Mouse (Mus musculus): ENCODE measurements around the gene Arhgef16.

The Arhgef16 gene

DNA sequence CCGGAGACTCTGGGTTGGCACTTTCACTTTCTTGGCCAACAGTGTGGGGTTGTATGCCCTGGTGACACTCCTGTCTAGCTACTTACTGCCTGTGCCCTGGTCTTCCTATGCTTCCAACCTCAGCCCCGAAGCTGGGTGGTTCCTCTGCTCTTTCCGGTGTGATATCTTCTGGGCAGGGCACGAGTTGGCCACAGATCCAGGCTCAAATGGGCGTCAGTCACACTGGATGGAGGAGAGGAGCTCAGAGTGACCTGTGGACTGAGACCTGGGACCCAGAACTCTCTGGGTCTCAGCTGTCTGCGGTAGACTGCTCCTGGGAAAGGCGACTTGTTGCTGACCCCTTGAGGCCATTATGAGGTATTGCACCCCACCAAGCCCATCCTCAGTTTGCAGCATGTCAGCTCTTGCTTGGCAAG lies at the start of gene Arhgef16:
Arhgef16 (minus strand) TSS at position 211 of the 416 bp plus-strand sequence.
- in situ Hi-C loops (cut with MboI, MseI), result no loop called here

DNA sequence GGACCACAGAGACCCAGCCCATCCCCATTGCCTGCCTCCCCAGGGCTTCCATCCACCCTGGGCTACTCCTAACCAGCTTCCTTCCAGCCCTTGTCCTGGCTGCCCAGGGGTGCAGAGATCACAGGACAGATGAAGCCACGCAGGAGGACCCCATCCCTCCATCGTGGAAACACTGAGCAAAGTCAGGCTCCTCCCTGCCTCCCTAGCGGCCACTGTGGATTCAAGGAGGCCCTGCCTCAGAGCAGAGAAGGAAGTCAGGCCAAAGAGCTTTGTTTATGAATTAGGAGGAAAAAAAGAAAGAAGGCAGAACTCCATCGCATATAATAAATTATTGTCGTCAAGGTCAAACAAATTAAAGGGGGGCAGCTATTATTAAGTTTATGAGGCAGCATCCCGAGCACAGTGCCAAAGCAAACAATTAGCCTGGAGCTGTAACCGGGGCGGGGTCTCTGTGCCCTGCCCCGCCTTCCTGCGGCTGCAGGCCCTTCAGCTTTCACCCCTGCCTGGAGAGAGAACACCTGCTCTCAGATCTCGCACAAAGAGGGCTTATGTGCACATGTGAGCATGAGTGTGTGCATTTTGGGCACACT lies 46.8 kb upstream of the Arhgef16 start:
- in situ Hi-C loops (cut with MboI, MseI), result no loop called here

DNA sequence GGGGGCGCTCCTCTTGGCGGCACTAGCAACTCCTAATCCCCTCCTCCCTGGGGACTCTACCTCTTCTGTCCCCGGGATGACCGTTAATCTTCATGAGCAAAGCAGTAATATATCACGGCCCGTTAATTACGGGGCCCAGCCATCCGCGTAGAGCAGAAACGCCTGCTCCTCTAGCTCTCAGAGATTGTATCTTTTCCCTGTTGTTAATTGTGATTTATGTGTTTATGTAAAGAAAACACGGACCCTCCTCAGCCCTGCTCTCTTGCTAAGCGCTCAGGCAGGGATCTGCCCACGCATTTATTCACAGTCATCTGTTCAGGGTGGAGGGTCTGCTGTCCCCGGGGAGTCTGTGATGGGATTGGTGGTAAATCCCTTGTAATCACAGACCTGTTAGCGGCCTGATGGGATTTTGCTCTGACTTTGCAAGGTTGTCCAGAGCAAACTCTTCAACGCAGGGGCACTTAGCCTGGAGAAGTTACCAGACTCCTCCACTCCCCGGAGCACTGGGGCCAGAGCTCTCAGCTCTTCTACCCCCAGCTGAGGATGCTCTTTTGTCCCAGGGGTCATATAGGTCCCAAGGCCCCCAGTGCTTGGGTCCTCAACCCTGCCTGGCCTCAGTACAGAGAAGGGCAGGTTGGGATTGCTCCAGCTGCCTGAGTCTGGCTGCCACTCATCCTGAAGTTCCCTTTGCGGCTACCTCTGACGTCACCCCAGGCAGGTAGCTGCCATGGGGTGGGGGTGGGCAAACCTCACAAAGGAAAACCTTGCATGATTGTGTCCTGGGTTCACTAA lies 45.5 kb upstream of the Arhgef16 start:
- in situ Hi-C loops (cut with MboI, MseI), result no loop called here

DNA sequence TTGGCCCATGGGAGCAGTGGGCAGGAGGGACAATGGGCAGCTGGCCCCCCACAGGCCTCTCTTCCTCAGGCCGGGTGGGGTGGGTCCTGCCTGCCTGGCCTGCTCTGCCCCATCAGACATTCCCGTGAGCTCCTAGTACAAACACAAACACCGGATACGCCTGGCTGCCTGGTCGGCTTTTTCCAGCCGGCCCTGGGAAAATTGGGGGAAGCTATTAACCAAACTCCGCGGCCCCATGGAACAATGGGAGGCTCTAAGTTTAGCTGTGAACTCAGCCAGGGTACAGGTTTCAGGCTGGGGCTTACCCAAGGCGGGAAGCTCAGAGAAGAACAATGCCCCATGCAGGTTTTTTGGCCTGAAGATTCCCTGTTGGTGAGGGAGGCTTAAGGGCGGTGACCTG lies 35.2 kb upstream of the Arhgef16 start:
- in situ Hi-C loops (cut with MboI, MseI), result no loop called here

DNA sequence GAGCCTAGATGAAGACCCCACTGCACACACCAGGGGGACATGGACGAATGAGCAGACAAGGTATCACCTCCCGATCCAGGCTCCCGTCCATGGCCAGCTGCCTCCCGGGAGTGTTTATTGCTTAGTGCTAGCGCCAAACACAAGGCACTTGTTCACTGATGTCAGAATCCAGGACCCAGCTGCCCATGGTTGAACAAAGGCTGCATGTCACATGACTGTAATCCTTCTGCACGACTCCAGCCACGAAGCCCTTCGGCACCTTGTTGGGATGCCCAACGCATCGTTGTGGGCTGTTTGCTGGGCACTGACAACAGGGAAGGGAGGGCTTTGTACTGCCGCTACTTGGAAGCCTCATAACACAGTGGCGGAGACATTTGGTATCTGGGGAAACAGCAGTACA lies 34.3 kb upstream of the Arhgef16 start, which contains the start of gene B230104I21Rik:
B230104I21Rik (plus strand) TSS at position 367 of the 400 bp plus-strand sequence.
- in situ Hi-C loops (cut with MboI, MseI), result no loop called here

DNA sequence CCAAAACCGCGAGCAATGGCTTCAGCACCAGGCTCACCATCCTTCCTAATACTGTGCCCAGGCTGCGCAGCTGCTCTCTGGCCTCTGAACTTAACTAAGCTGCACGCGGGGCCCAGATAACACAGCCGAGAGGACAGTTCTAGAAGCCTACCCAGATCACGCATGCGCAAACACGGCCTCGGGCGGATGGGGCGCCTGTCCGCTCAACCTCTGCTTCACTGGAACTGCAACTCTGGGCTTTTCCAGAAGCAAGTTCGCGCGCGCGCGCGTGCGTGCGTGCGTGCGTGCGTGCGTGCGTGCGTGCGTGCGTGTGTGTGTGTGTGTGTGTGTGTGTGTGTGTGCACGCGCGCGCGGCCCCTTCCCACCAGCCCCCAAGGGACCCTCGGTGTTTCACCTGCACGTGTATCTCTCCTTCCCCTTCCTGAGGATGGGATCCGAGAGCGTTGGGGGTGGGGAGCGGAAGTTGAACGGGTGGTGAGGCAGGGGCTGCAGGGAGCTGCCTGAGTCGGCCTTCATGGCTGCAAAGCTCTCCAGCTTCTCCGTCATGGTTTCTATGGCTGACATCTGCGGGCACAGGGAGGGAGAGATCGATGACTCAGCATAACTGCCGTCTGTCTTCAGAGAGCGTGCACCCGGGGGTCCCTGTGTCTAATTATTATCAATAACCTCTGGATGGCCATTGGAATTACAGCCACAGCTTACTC lies 33.4 kb upstream of the Arhgef16 start:
- in situ Hi-C loops (cut with MboI, MseI), result no loop called here

DNA sequence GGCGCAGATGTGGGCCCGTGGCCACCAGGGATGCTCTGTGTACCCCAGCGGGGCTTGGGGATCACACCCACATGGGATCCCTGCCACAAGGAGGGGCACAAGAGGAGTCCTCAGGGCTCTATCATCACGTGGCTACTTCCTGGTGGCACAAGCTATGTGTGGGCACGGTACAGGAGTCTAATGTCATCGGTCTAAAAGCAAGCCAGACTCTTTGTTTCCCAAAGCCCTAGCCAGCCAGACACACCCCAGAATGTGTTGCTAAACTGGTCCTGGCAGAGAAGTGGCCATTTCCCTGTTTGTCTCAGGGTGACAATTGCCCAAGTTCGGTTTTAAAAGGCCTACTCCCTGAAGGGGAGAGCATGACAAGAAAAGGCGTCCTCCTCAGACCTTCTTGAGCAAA lies 31.8 kb upstream of the Arhgef16 start:
- in situ Hi-C loops (cut with MboI, MseI), result no loop called here

DNA sequence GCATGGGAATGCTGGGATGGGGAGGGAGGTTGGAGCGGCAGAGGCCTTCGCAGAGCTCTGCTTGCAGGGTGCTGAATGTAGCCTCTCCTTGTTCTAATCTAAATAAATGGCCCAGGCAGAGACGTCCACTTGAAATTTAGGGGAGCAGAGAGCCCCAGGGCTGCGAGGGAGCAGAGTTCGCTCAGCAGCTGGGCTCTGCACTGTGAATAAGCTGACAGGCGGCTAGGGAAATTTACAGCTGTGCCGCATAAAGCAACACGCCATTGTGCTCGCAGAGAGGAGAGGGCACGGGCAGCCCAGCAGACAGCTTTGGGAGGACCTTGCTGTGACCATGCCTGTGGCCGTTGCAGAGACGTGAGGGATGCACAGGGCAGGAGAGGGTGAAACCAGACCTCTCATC lies 29.8 kb upstream of the Arhgef16 start:
- in situ Hi-C loops (cut with MboI, MseI), result no loop called here

DNA sequence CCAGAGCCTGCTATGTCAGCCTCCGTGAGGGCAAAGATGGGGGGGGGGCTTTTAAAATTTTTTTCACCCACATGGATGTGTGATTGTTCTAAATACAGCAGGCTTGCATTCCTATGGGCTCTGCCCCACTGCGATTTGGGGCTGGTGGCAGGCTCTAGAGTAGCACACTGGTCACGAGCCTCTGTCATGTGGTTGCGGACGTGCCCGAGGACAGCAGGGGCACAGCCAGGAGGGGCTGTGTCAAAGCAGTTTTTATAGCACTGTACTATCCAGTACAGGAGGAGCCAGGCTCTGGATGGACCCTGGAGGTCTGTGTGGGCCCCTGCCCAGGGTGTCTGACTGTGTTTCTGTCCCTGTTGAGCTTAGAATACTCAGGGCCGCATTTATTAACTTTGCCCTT lies 28.5 kb upstream of the Arhgef16 start:
- in situ Hi-C loops (cut with MboI, MseI), result no loop called here

DNA sequence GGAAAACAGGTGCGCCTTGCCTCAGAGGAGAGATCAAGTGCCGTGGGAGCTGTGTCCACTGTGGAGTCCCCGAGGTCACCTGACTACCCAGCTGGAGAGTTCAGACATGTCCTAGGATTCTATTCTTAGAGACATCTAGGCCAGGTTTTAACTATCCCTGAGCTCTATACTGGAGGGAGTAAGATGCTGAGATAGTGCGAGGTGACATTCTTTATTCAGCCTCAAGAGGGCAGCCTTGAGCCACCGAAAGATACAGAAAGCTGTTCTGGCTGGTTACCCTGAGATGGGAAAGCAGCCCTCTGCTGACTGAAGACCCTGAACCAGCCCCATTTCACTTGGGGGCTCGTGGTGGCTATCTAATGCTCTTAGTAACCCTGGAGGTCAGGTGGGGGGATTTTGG lies 27.4 kb upstream of the Arhgef16 start:
- in situ Hi-C loops (cut with MboI, MseI), result no loop called here

DNA sequence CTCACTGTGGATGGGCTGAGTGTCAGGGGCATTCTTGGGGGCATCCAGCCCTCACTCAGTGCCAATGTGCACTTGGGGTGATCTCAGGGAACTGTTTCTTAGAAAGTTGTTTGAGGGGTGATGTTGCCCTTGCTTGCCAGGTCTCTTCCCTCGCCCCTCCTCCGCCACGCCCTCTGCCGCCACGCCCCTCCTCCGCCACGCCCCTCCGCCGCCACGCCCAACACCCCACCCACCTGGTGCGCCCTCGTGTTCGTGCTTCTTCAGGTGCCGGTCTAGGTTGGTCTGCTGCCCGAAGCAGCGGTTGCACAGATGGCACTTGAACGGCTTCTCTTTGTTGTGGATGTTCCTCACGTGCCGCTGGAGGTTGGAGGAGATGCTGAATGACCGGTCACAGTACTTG lies 27.0 kb upstream of the Arhgef16 start:
- in situ Hi-C loops (cut with MboI, MseI), result no loop called here

DNA sequence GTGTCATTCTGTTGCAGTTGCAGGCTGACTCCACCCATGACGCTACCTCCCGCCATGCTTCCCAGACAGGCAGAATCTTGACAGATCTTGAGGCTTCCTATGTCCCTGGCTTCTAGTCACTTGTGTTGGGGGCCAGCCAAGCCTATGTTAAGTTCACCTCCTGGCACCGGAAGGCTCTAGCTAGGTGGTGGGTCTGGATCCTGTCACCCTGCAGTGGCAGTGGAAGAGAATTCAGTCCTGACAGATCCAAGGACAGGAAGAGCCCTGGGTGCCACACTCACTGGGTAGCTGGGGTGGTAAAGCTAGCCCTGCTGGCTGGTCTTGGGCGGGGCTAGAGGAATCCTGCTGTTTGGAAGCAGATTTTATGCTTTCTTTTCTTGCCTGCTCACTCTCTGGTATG lies 23.9 kb upstream of the Arhgef16 start:
- in situ Hi-C loops (cut with MboI, MseI), result no loop called here

DNA sequence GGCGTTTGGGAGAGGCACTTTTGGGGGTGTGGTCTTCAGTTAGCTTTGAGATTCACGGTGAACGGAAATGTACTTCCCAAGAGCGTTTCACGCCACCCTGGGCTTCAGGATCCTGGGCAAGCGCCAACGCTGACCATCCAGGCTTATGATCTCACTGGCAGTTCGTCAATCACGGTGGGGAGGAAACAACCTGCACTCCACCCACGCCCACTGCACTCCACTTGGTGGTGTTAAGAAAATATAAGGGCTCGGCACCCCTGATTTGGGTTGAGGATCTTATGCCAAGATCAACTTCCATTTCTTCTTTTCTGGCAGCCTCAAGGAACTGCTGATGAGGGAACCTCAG lies 12.1 kb upstream of the Arhgef16 start:
- in situ Hi-C loops (cut with MboI, MseI), result no loop called here

DNA sequence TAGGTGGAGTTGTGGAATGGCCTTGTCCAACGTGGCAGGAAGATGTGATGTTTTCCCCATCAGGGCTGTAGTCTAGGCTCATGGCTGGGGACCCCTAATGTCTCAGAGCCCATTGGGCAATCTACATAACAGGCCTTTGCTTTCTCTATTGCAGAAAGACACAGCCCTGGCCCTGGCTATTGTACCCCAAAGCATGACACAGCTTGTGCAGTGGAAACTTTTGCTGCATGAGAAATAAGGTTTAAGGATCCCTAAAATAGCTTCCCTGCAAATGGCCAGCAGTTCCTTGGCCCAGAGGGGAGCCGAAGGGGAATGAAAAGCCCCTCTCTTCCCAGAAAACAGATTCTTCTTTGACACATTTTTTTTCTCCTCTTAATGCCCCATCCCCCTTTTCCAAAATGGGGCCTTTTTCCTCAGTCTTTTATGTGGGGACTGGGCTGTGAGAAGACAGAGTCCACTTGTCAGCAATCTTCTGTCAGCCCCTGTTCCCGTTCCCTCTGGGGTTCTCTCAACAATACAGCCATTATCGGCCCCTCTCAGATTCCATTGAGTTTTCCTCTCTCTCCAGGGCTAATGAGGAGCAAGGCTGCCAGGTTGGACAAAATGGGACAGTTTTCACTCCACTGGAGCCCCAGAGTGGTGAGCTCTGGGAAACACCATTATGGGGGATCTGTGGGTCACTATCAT lies 11.6 kb upstream of the Arhgef16 start:
- in situ Hi-C loops (cut with MboI, MseI), result no loop called here

DNA sequence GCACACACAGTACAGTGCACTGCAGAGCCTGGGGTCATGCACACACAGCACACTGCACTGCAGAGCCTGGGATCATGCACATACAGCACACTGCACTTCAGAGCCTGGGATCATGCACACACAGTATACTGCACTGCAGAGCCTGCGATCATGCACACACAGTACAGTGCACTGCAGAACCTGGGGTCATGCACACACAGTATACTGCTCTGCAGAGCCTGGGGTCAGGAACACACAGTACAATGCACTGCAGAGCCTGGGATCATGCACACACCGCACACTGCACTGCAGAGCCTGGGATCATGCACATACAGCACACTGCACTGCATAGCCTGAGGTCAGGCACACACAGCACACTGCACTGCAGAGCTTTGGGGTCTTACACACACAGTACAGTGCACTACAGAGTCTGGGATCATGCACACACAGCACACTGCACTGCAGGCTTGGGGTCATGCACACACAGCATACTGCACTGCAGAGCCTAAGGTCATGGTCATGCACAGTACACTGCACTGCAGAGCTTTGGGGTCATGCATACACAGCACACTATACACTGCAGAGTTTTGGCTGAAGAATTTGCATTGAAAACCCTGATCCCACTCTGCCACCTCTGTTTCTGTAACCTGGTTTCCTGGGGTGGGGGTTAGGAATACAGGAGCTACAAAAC lies 10.8 kb upstream of the Arhgef16 start:
- in situ Hi-C loops (cut with MboI, MseI), result no loop called here

DNA sequence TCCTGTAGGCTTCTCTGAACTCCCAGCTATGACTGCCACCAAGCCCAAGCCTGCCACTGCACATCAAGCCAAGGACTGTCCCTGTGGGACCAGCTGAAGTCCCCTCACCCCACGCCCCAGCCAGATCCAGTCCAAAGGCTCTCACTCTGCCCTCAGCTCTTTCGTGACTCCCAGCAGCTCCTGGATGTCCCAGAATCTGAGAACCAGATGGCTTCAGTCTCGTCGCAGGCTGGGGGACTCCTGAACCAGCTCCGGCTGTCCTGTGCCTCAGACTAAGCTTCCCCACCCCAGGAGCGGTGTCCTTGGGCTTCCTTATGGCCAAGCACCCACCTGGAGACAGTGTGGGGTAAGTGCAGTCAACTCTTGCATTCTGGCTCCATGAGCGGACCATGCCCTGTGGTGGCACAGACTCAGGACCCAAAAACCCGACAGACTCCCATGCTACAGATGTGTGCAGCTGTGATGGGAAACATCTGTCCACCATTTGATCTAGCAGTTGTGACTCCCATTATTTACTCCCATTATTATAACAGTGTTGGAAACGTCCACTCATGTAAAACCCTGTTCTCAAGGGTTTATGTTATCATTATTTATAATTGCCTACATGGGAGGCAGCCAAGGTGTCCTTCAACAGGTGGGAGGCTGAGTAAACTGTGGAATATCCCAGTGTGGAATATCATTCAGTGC lies 9.2 kb upstream of the Arhgef16 start:
- in situ Hi-C loops (cut with MboI, MseI), result no loop called here

DNA sequence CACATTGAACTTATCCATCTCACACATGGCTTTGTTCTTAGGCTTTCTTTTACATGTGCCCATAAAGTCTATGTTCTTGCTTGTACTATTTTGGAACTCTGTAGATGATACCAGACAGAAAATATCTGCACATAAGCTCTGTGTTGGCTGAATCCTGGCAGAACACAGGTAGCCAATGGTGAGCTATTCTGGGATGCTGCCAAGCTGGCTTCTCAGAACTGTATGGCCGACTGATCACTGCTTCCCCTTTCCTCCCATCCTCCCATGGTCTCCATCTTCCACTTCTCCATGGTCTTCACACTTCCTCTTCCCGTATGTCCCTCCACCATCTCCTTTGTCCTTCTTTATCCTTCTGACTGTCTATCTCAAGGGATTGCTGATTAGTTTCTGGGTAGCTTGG lies 7.7 kb upstream of the Arhgef16 start:
- in situ Hi-C loops (cut with MboI, MseI), result no loop called here

DNA sequence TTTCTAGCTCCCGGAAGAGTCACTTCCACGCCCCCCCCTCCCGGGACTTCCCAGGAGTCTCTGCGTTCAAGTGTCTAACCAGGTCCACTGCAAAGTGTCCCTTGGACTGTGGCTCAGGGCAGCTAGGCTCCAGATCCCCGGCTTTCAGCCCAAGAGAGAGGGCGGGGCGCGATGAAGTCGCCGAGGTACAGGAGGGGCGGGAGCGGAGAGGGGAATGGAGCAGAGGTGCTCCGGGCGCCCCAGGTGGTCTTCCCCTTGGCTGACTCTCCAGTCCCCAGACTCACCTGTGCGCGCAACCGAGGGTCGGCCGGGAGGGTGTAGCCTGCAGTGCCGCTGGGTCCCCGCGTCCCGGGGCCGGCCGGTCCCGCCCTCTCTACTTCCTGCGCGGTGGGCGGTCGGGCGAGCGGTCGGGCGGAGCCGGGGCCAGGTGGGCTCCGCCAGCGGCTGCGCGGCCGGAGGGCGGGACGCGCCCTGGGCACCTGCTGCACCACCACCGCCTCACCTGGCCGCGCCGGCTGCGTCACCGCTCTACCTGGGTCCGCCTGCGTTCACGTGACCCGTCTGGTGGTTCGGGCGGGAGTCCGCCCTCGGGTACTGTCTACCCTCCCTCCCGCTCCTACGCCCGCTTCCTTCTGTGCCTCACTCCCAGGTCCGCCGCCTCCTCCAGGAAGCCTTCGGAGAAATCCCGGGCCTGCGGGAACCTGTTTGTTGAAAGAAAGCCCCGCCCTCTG lies 1.8 kb downstream of the Arhgef16 start:
- in situ Hi-C loops (cut with MboI, MseI), result loop anchor here (10.0 kb wide), 1 partner anchor 255 kb away; the partner anchor contains the start of gene Ccdc27

DNA sequence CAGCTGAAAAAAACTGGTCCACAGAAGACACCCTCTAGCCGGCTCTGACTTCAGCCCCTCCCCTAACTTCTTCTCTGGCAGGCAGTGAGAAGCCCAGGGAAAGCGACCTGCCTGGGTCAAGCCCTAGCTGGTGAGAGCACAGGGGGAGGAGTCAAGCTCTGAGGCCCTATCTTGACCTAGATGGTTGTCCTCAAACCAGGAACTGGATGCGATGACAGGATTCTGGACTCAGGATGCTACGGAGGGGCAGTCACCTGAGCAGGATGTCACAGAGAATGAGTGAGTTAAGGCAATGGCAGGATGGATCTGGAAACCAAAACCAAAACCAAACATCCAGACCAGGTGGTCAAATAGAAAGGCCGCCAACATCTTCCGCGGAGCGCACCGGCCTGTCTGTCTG lies 3.7 kb downstream of the Arhgef16 start:
- in situ Hi-C loops (cut with MboI, MseI), result loop anchor here (10.0 kb wide), 1 partner anchor 253 kb away; the partner anchor contains the start of gene Ccdc27

DNA sequence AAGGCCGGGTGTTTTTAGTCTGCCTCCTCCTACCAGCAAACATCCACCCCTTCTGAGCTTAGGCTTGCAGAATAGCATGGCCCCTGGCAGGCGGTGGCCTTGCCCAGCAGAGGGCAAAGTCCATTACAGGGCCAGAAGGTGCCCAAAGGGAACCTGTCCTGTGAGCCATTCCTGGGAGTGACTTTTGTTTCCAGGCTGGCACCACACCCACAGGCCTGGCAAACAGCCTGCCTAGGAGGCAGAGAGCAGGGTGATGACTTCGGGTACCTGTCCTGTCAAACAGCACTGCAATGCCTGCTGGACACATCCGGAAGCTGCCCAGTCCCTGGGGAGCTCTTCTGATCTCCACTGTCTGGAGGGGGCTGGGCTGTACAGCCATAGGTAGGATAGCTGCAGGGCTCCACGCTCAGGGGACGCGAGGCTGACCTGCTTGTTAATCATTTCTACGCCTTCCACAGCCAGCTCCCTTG lies 7.2 kb downstream of the Arhgef16 start:
- in situ Hi-C loops (cut with MboI, MseI), result loop anchor here (10.0 kb wide), 1 partner anchor 249 kb away; the partner anchor contains the start of gene Ccdc27

Measured in T-helper 2 cell (primary cell).